Mouse (Mus musculus) hematopoietic stem cell, adult 5-6 weeks (primary cell): ENCODE data around the gene Sorcs2. TPM values are rescaled to one million over a fixed set of nuclear protein-coding genes. Genes with fewer than 3 reads are reported as not detected.

Experiments
- ATAC-seq, 2 experiments: fragments of 125-278 bp in 1 of 2; replicated peaks in 1 of 2; 2 replicates each; pipeline ENCODE4 v1.8.0; 2016 to 2017; ENCODE audit warnings: inconsistent platforms in 2 of 2, mild to moderate bottlenecking in 2 of 2, moderate number of reproducible peaks in 2 of 2, low read depth in 1 of 2, moderate TSS enrichment in 1 of 2; ENCODE audit not compliant: low FRiP score in 2 of 2, poor library complexity in 2 of 2, severe bottlenecking in 2 of 2, insufficient read depth in 1 of 2, low TSS enrichment in 1 of 2
- total RNA-seq: library from RNA; stranded (forward); fragments of 172-1452, 232-1000 nt; gene quantifications from 2 replicates; pipeline ENCODE4 v1.2.3, GENCODE M21; 2017

Gene Sorcs2
- total RNA-seq, 1 experiment from 2014 or later, result 0.30 TPM

- no peak for ATAC-seq
Measured at GRCm38 (mm10) chr5:36226296-36226695, 171.6 kb downstream of the Sorcs2 start.

GRCm38 (mm10) chr5:36225855-36226254 is 172.1 kb downstream of the Sorcs2 start:
- ATAC-seq, result no peak

GRCm38 (mm10) chr5:36223787-36224186 is 174.2 kb downstream of the Sorcs2 start:
- no peak for ATAC-seq

- ATAC-seq, result no peak
Measured at GRCm38 (mm10) chr5:36220626-36221025, 177.3 kb downstream of the Sorcs2 start.

- ATAC-seq, result no peak
Measured at GRCm38 (mm10) chr5:36220105-36220504, 177.8 kb downstream of the Sorcs2 start.

GRCm38 (mm10) chr5:36213310-36213709 is 184.6 kb downstream of the Sorcs2 start:
- ATAC-seq, result no peak

- no peak for ATAC-seq
Measured at GRCm38 (mm10) chr5:36208803-36209202, 189.1 kb downstream of the Sorcs2 start.

GRCm38 (mm10) chr5:36205397-36205796 is 192.5 kb downstream of the Sorcs2 start:
- ATAC-seq, result no peak

- no peak for ATAC-seq
Measured at GRCm38 (mm10) chr5:36203916-36204315, 194.0 kb downstream of the Sorcs2 start, which contains the start of gene Psapl1. Gene Psapl1, plus strand, starts transcription at chr5:36204021.

- no peak for ATAC-seq
Measured at GRCm38 (mm10) chr5:36203421-36203820, 194.5 kb downstream of the Sorcs2 start.

- no peak for ATAC-seq
Measured at GRCm38 (mm10) chr5:36202781-36203180, 195.2 kb downstream of the Sorcs2 start.

GRCm38 (mm10) chr5:36199519-36199918 is 198.4 kb downstream of the Sorcs2 start:
- ATAC-seq, result no peak

GRCm38 (mm10) chr5:36195436-36195835 is 202.5 kb downstream of the Sorcs2 start:
- ATAC-seq, result no peak

- no peak for ATAC-seq
Measured at GRCm38 (mm10) chr5:36194631-36195030, 203.3 kb downstream of the Sorcs2 start.

- ATAC-seq, result no peak
Measured at GRCm38 (mm10) chr5:36192677-36193076, 205.3 kb downstream of the Sorcs2 start.

GRCm38 (mm10) chr5:36191876-36192275 is 206.1 kb downstream of the Sorcs2 start:
- 0 out of 4 replicates have a peak, but pooled peaks of 1 of the 2 experiments have one; percentile 39 for ATAC-seq

GRCm38 (mm10) chr5:36191285-36191684 is 206.7 kb downstream of the Sorcs2 start:
- ATAC-seq, result no peak

GRCm38 (mm10) chr5:36188310-36188709 is 209.6 kb downstream of the Sorcs2 start:
- no peak for ATAC-seq

- ATAC-seq, result no peak
Measured at GRCm38 (mm10) chr5:36186294-36187053, 211.5 kb downstream of the Sorcs2 start.
